Mouse (Mus musculus) embryonic facial prominence, embryonic 10.5 days (tissue): ENCODE measurements around the gene Dhrs7b. TPM values are rescaled to one million over a fixed set of nuclear protein-coding genes. Genes with fewer than 3 reads are reported as not detected.

Experiments
- DNase-seq: peaks from one replicate; pipeline ENCODE4 v3.0.0-alpha.2; 2017; ENCODE audit warnings: low spot score
- H3K27ac ChIP-seq: fragments of 300-500 bp; sonication (generic); replicated peaks from 2 replicates; pipeline ENCODE4 v1.5.1; 2016; ENCODE audit warnings: mild to moderate bottlenecking
- H3K27me3 ChIP-seq: fragments of 300-500 bp; sonication (generic); replicated peaks from 2 replicates; pipeline ENCODE4 v1.6.1; 2016; ENCODE audit warnings: low read depth, mild to moderate bottlenecking; ENCODE audit not compliant: poor library complexity, severe bottlenecking
- H3K36me3 ChIP-seq: fragments of 300-500 bp; sonication (generic); replicated peaks from 2 replicates; pipeline ENCODE4 v1.6.1; 2016; ENCODE audit warnings: mild to moderate bottlenecking, moderate library complexity
- H3K4me1 ChIP-seq: fragments of 300-500 bp; sonication (generic); 2 replicates; pipeline ENCODE4 v1.6.1; 2016
- H3K4me3 ChIP-seq: fragments of 300-500 bp; sonication (generic); 2 replicates; pipeline ENCODE4 v1.5.1; 2016; ENCODE audit warnings: mild to moderate bottlenecking, moderate library complexity
- H3K9me3 ChIP-seq: fragments of 300-500 bp; sonication (generic); 2 replicates; pipeline ENCODE4 v1.6.1; 2016; ENCODE audit warnings: mild to moderate bottlenecking
- WGBS: fragments of 180-500 bp; shearing (Covaris S2); methylation state at CpG from one replicate; pipeline ENCODE4 v1.1.7; 2016; 5-methylcytosine and 5-hydroxymethylcytosine counted together
- polyA plus RNA-seq: library from polyadenylated mRNA; unstranded; fragments of >200 nt; fragmentation: Nextera tagmentation; extraction: Ambion mirVana; gene quantifications from 2 replicates; pipeline ENCODE4 v1.2.1, GENCODE M21; 2016

Gene Dhrs7b
- polyA plus RNA-seq, 1 experiment from 2014 or later, result 30.5 TPM

DNA sequence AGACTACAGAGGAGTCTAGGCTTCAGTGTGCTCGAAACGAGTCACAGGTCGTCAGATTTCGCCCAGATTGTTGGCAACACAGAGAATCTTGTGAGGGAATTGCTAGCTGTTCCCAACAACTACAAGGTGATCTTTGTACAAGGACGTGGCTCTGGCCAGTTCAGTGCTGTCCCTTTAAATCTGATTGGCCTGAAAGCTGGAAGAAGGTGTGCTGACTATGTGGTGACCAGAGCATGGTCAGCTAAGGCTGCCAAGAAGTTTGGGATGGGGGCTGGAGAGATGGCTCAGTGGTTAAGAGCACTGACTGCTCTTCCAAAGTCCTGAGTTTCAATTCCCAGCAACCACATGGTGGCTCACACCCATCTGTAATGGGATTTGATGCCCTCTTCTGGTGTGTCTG, 14.0 kb upstream of the Dhrs7b start:
- WGBS, result 78% methylated on average over 5 of the region's 5 CpGs
- no peak overlapping the region for H3K4me3 ChIP-seq
- no peaks in the 10 kb centered on the region for H3K4me1 ChIP-seq
- H3K27me3 ChIP-seq, result no peaks in the 10 kb centered on the region
- H3K9me3 ChIP-seq, result no peaks in the 10 kb centered on the region
- no peak for DNase-seq
- H3K36me3 ChIP-seq, result no peaks in the 10 kb centered on the region
- no peak overlapping the region for H3K27ac ChIP-seq

DNA sequence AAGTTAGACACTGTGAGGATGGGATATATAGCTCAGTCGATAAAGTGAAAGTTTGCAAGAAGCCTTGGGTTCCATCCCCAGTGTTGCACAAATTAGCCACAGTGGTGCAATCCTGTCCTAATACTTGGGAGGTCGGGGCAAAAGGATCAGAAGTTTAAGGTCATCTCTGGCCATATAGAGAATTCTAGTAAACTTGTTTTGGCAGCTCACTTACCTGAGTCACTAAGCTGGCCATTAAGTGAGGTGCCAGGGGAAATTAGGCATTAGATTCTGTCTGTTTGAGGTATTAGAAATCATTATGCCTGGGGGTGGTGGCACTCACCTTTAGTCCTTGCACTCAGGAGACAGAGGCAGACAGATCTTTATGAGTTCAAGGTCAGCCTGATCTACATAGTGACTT, 6.7 kb upstream of the Dhrs7b start:
- Histone ChIP-seq H3K36me3 (no peaks in the 10 kb centered on the region), H3K27ac (no peak overlapping the region), H3K4me1 (no peaks in the 10 kb centered on the region), H3K27me3 (no peaks in the 10 kb centered on the region), H3K4me3 (no peak overlapping the region), H3K9me3 (no peaks in the 10 kb centered on the region)
- DNase-seq, result no peak
- WGBS, result 67% methylated on average over 2 of the region's 2 CpGs

DNA sequence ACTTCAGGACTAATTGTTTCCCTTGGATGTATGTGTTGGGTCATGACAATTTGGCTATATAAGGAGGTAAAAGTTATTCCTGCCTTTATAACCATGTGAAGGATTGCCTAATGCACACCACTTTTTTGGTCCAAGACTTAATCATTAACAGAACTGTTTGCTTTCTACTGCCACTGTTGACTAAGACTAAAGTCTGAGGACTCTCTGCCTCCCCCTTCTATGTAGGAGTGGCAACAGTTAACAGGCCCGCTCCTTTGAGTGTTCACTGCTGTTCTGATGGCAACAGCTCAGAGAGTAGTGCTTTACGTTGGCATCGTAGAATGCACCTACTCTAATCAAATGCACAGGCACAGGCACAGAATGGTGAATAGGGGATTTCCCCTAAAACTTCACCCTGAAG, 5.2 kb upstream of the Dhrs7b start:
- H3K4me3 ChIP-seq, result no peak overlapping the region
- no peaks in the 10 kb centered on the region for H3K4me1 ChIP-seq
- WGBS, result 85% methylated on average over 3 of the region's 3 CpGs
- H3K27me3 ChIP-seq, result no peaks in the 10 kb centered on the region
- H3K27ac ChIP-seq, result no peak overlapping the region
- DNase-seq, result no peak
- H3K36me3 ChIP-seq, result no peaks in the 10 kb centered on the region
- no peaks in the 10 kb centered on the region for H3K9me3 ChIP-seq

DNA sequence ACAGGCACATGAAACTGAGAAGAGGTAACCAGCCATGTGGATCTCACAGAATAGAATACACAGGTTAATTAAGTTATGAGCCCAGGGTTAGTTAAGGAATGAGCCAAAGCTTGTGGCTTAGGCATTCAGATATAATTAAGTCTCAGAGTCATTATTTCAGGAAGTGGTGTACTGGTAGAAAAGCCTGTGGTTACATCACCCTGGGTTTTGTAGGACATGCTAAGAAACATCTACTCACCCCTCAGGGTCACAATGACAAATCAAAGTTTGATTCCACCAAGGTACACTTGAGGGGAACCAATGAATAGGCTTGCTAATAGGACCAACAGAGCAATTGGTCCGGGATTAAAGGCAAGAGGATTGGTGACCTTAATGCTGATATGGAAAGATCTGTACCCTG, 3.7 kb upstream of the Dhrs7b start:
- Histone ChIP-seq H3K27me3 (no peaks in the 10 kb centered on the region), H3K4me3 (no peak overlapping the region), H3K27ac (no peak overlapping the region), H3K36me3 (no peaks in the 10 kb centered on the region), H3K9me3 (no peaks in the 10 kb centered on the region), H3K4me1 (peaks cover 10% of the 10 kb centered on the region)
- 65% methylated on average over 1 of the region's 1 CpGs for WGBS
- DNase-seq, result no peak

DNA sequence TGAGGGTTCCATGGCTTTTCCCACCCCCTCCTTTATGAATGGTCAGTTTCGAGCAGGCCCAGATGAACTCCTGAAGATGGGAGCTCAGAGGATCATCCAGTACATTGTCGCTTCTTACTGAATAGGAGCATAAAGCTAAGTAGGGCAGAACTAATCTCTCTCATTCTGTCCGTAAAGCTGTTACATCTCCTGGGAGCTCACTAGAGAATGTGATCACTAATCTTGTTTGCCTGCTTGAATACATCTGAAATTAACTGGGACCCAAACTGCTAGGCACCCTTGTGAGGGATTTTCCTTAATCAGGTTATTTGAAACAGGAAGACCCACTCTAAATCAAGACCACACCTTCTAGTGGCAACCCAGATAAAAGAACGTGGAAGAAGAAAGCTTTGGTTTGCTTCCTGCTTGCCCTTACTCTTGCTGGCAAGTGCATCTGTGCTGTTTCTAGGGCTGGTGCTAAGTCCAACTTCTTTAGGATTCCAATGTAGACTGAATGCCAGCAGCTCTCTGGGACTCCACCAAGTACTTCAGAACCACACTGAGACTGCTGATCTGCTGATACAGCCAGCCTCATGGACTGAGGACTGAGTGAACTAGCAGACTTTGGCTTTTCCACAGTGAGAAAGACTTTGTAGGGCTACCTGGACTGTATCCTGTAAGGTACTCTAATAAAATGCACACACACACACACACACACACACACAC, 3.0 kb upstream of the Dhrs7b start:
- peaks cover 10% of the 10 kb centered on the region for H3K4me1 ChIP-seq
- no peak overlapping the region for H3K27ac ChIP-seq
- no peaks in the 10 kb centered on the region for H3K36me3 ChIP-seq
- H3K9me3 ChIP-seq, result no peaks in the 10 kb centered on the region
- no peaks in the 10 kb centered on the region for H3K27me3 ChIP-seq
- 56% methylated on average over 4 of the region's 4 CpGs for WGBS
- no peak for DNase-seq
- no peak overlapping the region for H3K4me3 ChIP-seq

DNA sequence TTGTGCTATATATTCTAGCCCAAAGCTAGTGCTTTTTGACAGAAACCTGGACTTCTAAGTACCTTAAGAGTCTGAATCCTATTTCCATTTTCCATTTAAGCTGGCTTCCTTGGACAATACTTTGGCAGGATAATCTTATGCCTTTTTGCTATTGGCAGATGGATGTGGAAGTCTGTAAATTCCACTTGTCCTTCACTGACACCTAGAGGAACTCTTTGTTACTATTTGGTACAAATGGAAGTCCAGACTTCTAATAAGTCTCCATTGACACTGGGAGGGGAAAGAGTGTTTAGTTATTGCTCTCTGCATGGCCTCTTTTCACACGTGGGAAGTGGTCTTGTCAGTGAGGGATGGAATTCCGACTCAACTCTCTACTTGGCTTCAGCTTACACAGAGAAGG, 1.5 kb upstream of the Dhrs7b start:
- no peak for DNase-seq
- no peak overlapping the region for H3K4me3 ChIP-seq
- WGBS, result 40% methylated on average over 2 of the region's 2 CpGs
- peaks cover 10% of the 10 kb centered on the region for H3K4me1 ChIP-seq
- H3K27me3 ChIP-seq, result no peaks in the 10 kb centered on the region
- H3K27ac ChIP-seq, result no peak overlapping the region
- H3K9me3 ChIP-seq, result no peaks in the 10 kb centered on the region
- H3K36me3 ChIP-seq, result no peaks in the 10 kb centered on the region

DNA sequence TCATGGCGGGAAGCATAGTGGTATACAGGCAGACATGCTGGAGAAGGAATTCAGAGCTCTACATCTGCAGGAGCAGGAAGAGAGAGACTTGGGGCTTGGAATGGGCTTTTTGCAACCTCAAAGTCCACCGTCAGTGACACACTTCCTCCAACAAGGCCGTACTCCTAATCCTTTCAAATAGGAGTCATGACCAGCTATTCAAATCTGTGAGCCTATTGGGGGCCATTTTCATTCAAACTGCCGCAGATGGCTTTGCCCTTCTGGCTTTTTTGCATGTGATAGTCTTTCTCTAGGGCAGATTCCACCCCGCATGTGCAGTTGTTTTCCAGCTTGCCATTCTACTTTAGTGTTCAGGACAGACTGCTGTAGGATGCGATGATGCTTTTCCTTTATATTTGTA, 6.5 kb downstream of the Dhrs7b start:
- no peaks in the 10 kb centered on the region for H3K4me1 ChIP-seq
- DNase-seq, result no peak
- H3K9me3 ChIP-seq, result no peaks in the 10 kb centered on the region
- 0 out of 2 replicates have a peak, but pooled peaks cover 10% of the 10 kb centered on the region for H3K36me3 ChIP-seq
- H3K4me3 ChIP-seq, result no peak overlapping the region
- 95% methylated on average over 6 of the region's 6 CpGs for WGBS
- H3K27ac ChIP-seq, result no peak overlapping the region
- no peaks in the 10 kb centered on the region for H3K27me3 ChIP-seq

DNA sequence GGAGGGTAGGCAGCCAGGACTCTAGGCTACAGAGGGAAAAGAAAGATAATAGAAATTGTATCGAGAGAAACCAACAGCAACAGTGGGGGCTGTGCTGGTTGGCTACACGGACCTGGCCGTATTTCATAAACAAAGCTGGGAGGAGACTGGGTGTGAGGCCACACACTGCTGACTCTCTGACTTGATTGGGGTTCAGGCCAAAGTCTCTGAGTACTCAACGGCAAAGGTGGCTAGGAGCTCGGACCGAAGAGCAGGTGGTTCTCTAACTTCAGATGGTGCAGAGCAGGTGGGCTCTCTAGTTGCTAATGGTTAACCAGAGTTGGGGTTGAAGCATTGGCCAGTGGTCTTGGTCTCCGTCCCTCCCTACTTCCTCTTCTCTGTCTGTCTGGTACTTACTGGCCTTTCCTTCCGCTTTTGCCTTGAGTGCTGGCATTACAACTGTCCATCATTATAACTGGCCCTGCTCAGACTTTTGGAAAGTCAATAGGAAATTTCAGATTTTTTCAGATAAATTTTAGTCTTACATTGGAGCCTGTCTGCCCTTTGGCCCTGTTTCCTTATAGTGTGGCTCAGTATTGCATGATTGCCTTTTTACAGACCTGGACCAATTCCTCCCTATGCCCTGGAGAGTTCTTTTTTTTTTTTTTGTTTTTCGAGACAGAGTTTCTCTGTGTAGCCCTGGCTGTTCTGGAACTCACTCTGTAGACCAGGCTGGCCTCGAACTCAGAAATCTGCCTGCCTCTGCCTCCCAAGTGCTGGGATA, 7.4 kb downstream of the Dhrs7b start:
- WGBS, result 93% methylated on average over 10 of the region's 10 CpGs
- 0 out of 2 replicates have a peak, but pooled peaks cover 10% of the 10 kb centered on the region for H3K36me3 ChIP-seq
- no peak for DNase-seq

DNA sequence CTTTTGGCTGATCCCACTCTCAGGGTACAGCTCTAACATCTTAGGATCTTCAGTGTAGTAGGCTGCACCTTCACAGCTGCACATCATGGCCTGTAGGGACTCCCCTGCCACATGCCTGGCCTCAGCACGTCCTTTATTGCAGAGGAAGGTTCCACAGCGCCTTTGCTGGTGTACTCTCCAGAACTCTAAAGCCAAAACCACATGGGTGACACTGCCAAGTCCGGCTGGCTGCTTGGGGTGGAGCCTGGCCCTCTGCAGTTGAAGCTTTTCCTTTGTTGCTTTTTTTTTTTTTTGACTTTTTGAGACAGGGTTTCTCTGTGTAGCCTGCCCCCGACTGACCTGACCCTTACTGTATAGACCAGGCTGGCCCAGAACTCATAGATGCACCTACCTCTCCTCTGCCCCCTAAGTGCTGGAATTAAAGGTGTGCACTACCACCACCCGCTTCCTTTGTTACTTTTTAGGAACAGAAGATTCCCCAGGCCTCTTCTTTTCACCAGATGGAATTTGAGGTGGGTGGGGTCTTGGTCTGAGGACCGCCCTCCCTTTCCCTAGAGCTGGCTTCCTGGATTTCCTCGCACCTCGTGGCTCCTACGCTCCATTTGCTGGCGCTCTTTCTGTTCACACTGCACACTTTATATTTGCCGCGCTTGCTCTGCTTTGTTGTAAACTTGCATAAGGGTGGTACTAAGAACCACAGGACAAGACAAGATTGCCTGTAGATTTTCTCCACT, 11.2 kb downstream of the Dhrs7b start:
- whole genome bisulfite sequencing, result 73% methylated on average over 12 of the region's 12 CpGs
- Histone ChIP-seq H3K27ac (no peak overlapping the region), H3K36me3 (peaks cover 34% of the 10 kb centered on the region), H3K4me3 (no peak overlapping the region), H3K4me1 (no peaks in the 10 kb centered on the region), H3K9me3 (no peaks in the 10 kb centered on the region), H3K27me3 (no peaks in the 10 kb centered on the region)
- no peak for DNase-seq

More for the DNA sequence above, 7.4 kb downstream of the Dhrs7b start:
- H3K4me1 ChIP-seq, result no peaks in the 10 kb centered on the region
- H3K9me3 ChIP-seq, result no peaks in the 10 kb centered on the region
- H3K27me3 ChIP-seq, result no peaks in the 10 kb centered on the region
- no peak overlapping the region for H3K4me3 ChIP-seq
- H3K27ac ChIP-seq, result no peak overlapping the region

DNA sequence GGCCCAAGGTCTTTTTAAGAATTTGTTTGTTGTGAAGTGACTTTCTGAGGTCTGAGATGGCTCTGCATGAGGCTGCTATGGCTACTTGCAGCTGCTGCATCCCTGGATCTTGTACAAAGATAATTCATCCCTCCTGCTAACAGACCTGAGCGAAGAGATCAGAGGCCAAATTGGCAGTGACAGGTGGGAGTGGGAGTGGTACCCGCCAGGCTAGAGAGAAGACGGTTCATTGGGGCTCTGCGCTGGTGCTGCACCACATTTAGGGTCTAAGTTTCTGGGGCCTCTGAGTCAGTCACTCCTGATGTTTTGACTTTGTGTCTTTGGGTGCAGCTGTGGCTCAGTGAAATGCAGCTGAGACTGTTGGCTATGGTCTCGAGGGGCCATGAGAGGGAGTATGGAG, 13.0 kb downstream of the Dhrs7b start:
- Histone ChIP-seq H3K27me3 (no peaks in the 10 kb centered on the region), H3K36me3 (peaks cover 45% of the 10 kb centered on the region), H3K9me3 (no peaks in the 10 kb centered on the region), H3K4me3 (no peak overlapping the region), H3K27ac (no peak overlapping the region), H3K4me1 (no peaks in the 10 kb centered on the region)
- WGBS, result 94% methylated on average over 5 of the region's 5 CpGs
- DNase-seq, result no peak

DNA sequence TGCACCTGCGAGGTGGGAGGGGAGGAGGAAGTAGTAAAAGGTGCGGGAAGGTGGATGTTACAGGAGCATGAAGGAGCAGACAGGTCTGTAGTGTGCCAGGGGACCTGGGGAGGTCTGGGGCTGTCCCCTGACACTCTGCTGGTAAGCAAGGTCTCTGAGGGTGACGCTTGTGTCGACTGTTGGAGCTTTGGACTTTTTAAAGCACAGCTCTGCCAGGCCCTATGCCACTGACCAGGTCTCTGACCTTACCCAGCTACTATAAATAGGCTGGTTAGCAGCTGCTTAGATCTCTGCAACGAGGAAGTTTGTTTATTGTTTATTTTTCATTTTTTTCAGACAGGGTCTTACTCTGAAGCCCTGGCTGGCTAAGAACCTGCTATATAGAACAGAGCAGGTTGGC, 15.0 kb downstream of the Dhrs7b start:
- H3K36me3 ChIP-seq, result peaks cover 58% of the 10 kb centered on the region

DNA sequence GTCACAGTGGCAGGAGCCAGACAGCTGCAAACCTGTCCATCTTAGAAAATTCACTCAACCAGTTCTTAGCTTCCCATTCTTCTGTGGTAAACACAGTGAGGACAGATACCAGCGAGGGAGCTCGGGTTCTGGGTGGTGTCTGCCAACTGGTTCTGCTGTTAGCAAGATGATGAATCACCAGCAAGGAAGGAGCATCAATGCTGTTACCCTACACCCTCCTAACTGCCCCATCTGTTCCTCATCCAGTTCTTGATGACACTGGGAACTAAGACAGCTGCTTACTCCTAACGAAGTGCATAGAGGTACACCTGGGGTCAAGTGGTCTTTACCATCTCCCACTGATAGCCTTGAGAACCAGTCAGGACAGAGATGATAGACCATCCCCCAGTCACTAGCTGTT, 26.2 kb downstream of the Dhrs7b start:
- no peaks in the 10 kb centered on the region for H3K27me3 ChIP-seq
- 86% methylated on average over 3 of the region's 3 CpGs for WGBS
- no peak for DNase-seq
- H3K4me1 ChIP-seq, result no peaks in the 10 kb centered on the region
- H3K27ac ChIP-seq, result no peak overlapping the region
- no peak overlapping the region for H3K4me3 ChIP-seq
- no peaks in the 10 kb centered on the region for H3K9me3 ChIP-seq
- peaks cover 97% of the 10 kb centered on the region for H3K36me3 ChIP-seq

More for the DNA sequence above, 15.0 kb downstream of the Dhrs7b start:
- Histone ChIP-seq H3K27ac (no peak overlapping the region), H3K4me1 (no peaks in the 10 kb centered on the region), H3K9me3 (no peaks in the 10 kb centered on the region), H3K27me3 (no peaks in the 10 kb centered on the region), H3K4me3 (no peak overlapping the region)
- WGBS, result 83% methylated on average over 5 of the region's 5 CpGs
- no peak for DNase-seq
